Comparison of ENCODE assay signal across 9 mouse cellular contexts in the genomic region with DNA sequence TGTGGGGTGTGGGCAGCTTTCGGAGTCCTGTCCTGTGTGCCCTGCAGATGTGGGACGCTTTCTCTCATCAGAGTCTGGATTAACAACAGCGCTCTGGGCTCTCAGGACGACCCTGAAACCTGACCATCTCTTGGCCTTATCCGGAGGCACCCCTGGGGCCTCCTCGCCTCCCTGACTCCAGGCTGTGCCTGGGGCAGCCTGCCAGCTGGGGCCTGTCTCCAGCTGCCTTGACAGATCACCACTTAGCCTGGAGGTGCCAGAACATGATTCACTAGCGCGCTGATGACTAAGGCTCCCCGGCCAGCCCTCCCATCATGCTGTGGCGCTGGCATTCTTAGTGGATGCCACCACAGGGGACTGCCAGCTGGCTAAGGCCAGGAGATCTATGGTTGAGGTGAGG. TPM values are rescaled to one million over a fixed set of nuclear protein-coding genes. Genes with fewer than 3 reads are reported as not detected.
A peak's percentile ranks its signal among the peaks of the same experiment; 100 is the strongest.
DNase-seq lines count a peak whose midpoint lies in the region; ATAC-seq and TF ChIP-seq lines count a peak whose summit lies in the region.
"Had no signal": no experiment of that assay in that cellular context is flagged by ENCODE, and none has a peak within 500 bp of the region (broad histone marks: within the 10 kb centered on the region; RNA-seq: fewer than 3 reads in every experiment).

No protein-coding gene starts in this region.

- no peak overlapping the region for H3K4me2 ChIP-seq in forebrain, embryonic 14.5 days (ENCODE audit: low read length)
- no peak overlapping the region for H3K4me2 ChIP-seq in forebrain, embryonic 13.5 days
- no peak overlapping the region for H3K4me2 ChIP-seq in liver, postnatal 0 days (ENCODE audit: low read depth, low read length)

- no peaks in the 10 kb centered on the region for H3K9me3 ChIP-seq in forebrain, embryonic 14.5 days (replicated peaks; ENCODE audit: control insufficient read depth, low read length)
- H3K9me3 ChIP-seq in forebrain, embryonic 13.5 days (replicated peaks) = no peaks in the 10 kb centered on the region
- H3K9me3 ChIP-seq in liver, postnatal 0 days (ENCODE audit: low read length) = no peaks in the 10 kb centered on the region

- no peaks in the 10 kb centered on the region for H3K4me1 ChIP-seq in forebrain, embryonic 14.5 days (ENCODE audit: control insufficient read depth, insufficient read depth, low read length)
- 0 out of 2 replicates have a peak, but pooled peaks cover 5% of the 10 kb centered on the region for H3K4me1 ChIP-seq in forebrain, embryonic 13.5 days
- peaks cover 10% of the 10 kb centered on the region for H3K4me1 ChIP-seq in embryonic fibroblast, embryonic 13.5 days (ENCODE audit: control insufficient read depth, insufficient read depth, low read length)
- peaks cover 2% of the 10 kb centered on the region; the same call in 1 of the 2 replicates for H3K4me1 ChIP-seq in liver, postnatal 0 days (ENCODE audit: insufficient read depth)

- WGBS in forebrain, embryonic 14.5 days = 35% methylated on average over 7 of the region's 10 CpGs
- WGBS in forebrain, embryonic 13.5 days = 48% methylated on average over 10 of the region's 10 CpGs
- 48% methylated on average over 10 of the region's 10 CpGs for WGBS in liver, postnatal 0 days (ENCODE audit: insufficient replicate concordance)

- no peaks in the 10 kb centered on the region for H3K36me3 ChIP-seq in forebrain, embryonic 14.5 days (ENCODE audit: control insufficient read depth, insufficient read depth, low read length)
- H3K36me3 ChIP-seq in forebrain, embryonic 13.5 days (ENCODE audit: poor library complexity, severe bottlenecking) = no peaks in the 10 kb centered on the region
- H3K36me3 ChIP-seq in liver, postnatal 0 days (replicated peaks; ENCODE audit: insufficient read depth, low read length) = no peaks in the 10 kb centered on the region

- H3K27me3 ChIP-seq in forebrain, embryonic 14.5 days (replicated peaks; ENCODE audit: control insufficient read depth, insufficient read depth, low read length) = no peaks in the 10 kb centered on the region
- H3K27me3 ChIP-seq in forebrain, embryonic 13.5 days = no peaks in the 10 kb centered on the region
- H3K27me3 ChIP-seq in liver, postnatal 0 days (ENCODE audit: insufficient read depth, low read length) = no peaks in the 10 kb centered on the region

- DNase-seq in forebrain, embryonic 14.5 days (ENCODE audit: low spot score) = peak; percentile 43
- peak; percentile 89 for DNase-seq in heart, postnatal 14 days
- peak; percentile 80 to 88 for DNase-seq in kidney, postnatal 4 days
- no peak for DNase-seq in liver, postnatal 0 days
- peak; percentile 74 for DNase-seq in ovary, postnatal 14 days (ENCODE audit: low spot score)
- no peak for DNase-seq in T-cell, adult 2 months (ENCODE audit: low spot score)

- no peak overlapping the region for H3K4me3 ChIP-seq in forebrain, embryonic 14.5 days (ENCODE audit: low read depth, low read length)
- H3K4me3 ChIP-seq in forebrain, embryonic 13.5 days = no peak overlapping the region
- H3K4me3 ChIP-seq in embryonic fibroblast, embryonic 13.5 days (ENCODE audit: insufficient read depth, low read length) = no peak overlapping the region
- H3K4me3 ChIP-seq in liver, postnatal 0 days (ENCODE audit: low read depth, low read length) = no peak overlapping the region
- H3K4me3 ChIP-seq: erythroblast, embryonic 14.5 days had no signal

- intact Hi-C loops in heart, postnatal 14 days (cut with DNase I) = loop anchor here (5.0 kb wide), 1 partner anchor 35 kb away; a partner anchor contains a TSS

- ATAC-seq in forebrain, embryonic 14.5 days = no peak
- no peak for ATAC-seq in forebrain, embryonic 13.5 days
- ATAC-seq in liver, postnatal 0 days = peak; percentile 44; the same call in 1 of the 2 replicates

- no peak overlapping the region for H3K9ac ChIP-seq in forebrain, embryonic 14.5 days (ENCODE audit: low read length)
- no peak overlapping the region for H3K9ac ChIP-seq in forebrain, embryonic 13.5 days
- no peak overlapping the region for H3K9ac ChIP-seq in liver, postnatal 0 days (replicated peaks)

- TF ChIP-seq EP300 in liver, postnatal 0 days (IDR thresholded peaks at IDR 0.05; ENCODE audit: low read depth) = no peak

- no peak overlapping the region for H3K27ac ChIP-seq in forebrain, embryonic 14.5 days (ENCODE audit: low read depth, low read length)
- H3K27ac ChIP-seq in forebrain, embryonic 13.5 days = no peak overlapping the region
- H3K27ac ChIP-seq in embryonic fibroblast, embryonic 13.5 days (ENCODE audit: insufficient read depth, low read length) = peak overlapping the region; percentile 65
- H3K27ac ChIP-seq in liver, postnatal 0 days (ENCODE audit: low read depth) = no peak overlapping the region

- no peak; the same call in 1 of the 2 replicates for TF ChIP-seq POLR2A in embryonic fibroblast, embryonic 13.5 days (IDR thresholded peaks at IDR 0.05; ENCODE audit: low read depth, low read length)

- no peak for TF ChIP-seq CTCF in embryonic fibroblast, embryonic 13.5 days (IDR thresholded peaks at IDR 0.05; ENCODE audit: borderline replicate concordance, insufficient read depth, low read length)
- no peak for TF ChIP-seq CTCF in liver, postnatal 0 days (IDR thresholded peaks at IDR 0.05; ENCODE audit: low read depth)

RNA-seq across cellular contexts. Expression of a gene that starts 37.1 kb away (rescaled TPM):
- 12.2 and 14.7 TPM in 2 replicates for polyA plus RNA-seq in forebrain, embryonic 14.5 days (2014; fragmentation: Nextera tagmentation; extraction: Ambion mirVana)
- polyA plus RNA-seq in forebrain, embryonic 13.5 days (2015; fragmentation: Nextera tagmentation; extraction: Ambion mirVana) = 13.5 and 13.8 TPM in 2 replicates
- 15.5 and 18.1 TPM in 2 replicates for polyA plus RNA-seq in embryonic fibroblast, embryonic 13.5 days (2011; ENCODE audit: insufficient read length, low read depth, missing spikeins)
- total RNA-seq in heart, postnatal 14 days (2021) = 10 to 100 TPM; 41.4 to 72.2 TPM
- 7.8 and 8.1 TPM in 2 replicates for polyA plus RNA-seq in liver, postnatal 0 days (2015; fragmentation: Nextera tagmentation; extraction: Ambion mirVana)

Comparison
In these comparisons a context has a peak if more than half of its experiments do, and no peak if none do; other contexts are left out.
1. DNase-seq: peak in forebrain, embryonic 14.5 days (single experiment), heart, postnatal 14 days (2 of 2), kidney, postnatal 4 days (2 of 2) and ovary, postnatal 14 days (single experiment); none in liver, postnatal 0 days (single experiment) and T-cell, adult 2 months (single experiment).